Mouse (Mus musculus): Measurements from ENCODE around the gene Orai3.

The Orai3 gene

GRCm38 (mm10) chr7:127799211-127799610, 29.6 kb downstream of the Orai3 start:
- DNase-seq (ENCODE audit: low spot score in 2 of 2), result no peak

GRCm38 (mm10) chr7:127799738-127800137, 30.1 kb downstream of the Orai3 start:
- no peak for DNase-seq (ENCODE audit: low spot score in 2 of 2)

GRCm38 (mm10) chr7:127800435-127801009, 30.9 kb downstream of the Orai3 start, which contains the start of gene Hsd3b7:
TSS of gene Hsd3b7 (plus strand) at chr7:127800604.
- peak; percentile 83 to 84 for DNase-seq (ENCODE audit: low spot score in 2 of 2)

DNA sequence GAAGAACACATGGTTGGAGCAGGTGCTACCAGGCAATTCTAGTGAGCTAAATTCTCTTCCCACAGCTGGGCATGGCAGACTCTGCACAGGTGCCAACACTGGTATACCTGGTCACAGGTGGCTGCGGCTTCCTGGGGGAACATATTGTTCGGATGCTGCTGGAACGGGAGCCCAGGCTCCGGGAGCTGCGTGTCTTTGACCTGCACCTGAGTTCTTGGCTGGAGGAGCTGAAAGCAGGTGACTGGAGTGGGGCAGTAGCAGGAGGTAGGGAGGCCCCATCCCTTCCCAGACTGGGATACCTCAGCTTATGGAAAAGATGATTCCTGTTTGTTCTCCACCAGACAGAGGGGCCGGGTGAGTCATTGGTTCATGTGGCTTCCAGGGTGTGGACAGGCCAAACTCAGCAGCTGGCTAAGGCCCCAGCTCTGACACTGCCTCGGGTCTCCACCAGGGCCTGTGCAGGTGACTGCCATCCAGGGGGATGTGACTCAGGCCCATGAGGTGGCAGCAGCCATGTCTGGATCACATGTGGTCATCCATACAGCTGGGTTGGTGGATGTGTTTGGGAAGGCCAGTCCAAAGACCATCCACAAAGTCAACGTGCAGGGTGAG, 31.5 kb downstream of the Orai3 start:
- no peak for DNase-seq (ENCODE audit: low spot score in 2 of 2)

DNA sequence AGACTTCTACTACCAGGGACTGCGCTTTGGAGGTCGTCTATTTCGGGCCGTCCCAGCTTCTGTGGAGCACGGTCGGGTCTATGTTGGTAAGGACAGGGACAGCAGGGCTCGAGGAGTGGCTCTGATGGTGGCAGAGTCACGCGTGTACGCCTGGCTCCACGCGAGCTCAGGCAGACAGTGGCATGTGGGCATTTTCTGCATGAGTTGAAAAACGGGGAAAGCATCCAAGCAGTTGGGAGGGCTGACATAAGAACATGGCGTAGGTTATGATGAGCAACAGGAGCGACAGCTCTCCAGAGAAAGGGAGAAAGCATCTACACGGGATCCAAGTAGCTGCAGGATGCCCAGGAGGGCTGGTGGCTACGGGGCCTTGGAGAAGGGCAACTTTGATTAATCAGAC, 32.7 kb downstream of the Orai3 start:
- DNase-seq (ENCODE audit: low spot score in 2 of 2), result no peak

GRCm38 (mm10) chr7:127808821-127809220, 39.2 kb downstream of the Orai3 start:
- DNase-seq (ENCODE audit: low spot score in 2 of 2), result no peak

DNA sequence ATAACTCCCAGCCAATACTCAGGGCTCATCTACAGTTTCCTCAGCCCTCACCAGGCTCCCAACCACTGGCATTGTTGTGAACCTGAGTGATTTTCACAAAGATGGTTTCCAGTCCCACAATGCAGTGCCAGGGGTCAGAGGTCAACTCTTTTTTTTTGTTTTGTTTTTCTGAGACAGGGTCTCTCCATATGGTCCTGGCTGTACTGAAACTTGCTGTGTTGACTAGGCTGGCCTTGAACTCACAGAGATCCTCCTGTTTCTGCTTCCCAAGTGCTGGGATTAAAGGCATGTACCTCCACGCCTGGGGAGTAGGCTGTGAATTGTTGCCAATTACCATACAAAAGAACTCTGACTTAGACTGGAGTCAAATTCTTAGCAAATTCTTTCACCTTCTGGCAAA, 40.2 kb downstream of the Orai3 start:
- DNase-seq (ENCODE audit: low spot score in 2 of 2), result no peak

GRCm38 (mm10) chr7:127810650-127811049, 41.0 kb downstream of the Orai3 start:
- DNase-seq (ENCODE audit: low spot score in 2 of 2), result no peak

- no peak for DNase-seq (ENCODE audit: low spot score in 2 of 2)
These were observed 41.6 kb downstream of the Orai3 start for GRCm38 (mm10) chr7:127811240-127811639.

GRCm38 (mm10) chr7:127812292-127812691, 42.7 kb downstream of the Orai3 start:
- DNase-seq (ENCODE audit: low spot score in 2 of 2), result no peak

DNA sequence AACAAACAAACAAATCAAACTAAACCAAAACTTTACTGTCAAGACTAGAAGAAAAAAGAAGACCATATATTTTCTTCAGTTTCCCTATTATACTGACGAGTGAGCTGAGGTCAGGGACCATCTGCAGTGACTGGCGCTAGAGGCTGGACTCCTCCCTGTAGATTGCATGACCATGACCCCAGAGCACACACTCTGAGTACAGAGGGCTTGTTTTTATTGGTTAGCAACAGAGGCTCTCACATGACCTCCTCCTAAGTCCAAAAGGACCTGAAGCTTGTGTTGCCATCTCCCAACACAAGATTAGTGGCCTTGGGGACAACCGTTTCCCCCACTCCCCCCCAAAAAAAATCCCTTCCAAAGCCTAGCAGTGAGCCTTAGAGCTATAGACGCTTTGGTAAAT, 44.2 kb downstream of the Orai3 start:
- no peak for DNase-seq (ENCODE audit: low spot score in 2 of 2)

DNA sequence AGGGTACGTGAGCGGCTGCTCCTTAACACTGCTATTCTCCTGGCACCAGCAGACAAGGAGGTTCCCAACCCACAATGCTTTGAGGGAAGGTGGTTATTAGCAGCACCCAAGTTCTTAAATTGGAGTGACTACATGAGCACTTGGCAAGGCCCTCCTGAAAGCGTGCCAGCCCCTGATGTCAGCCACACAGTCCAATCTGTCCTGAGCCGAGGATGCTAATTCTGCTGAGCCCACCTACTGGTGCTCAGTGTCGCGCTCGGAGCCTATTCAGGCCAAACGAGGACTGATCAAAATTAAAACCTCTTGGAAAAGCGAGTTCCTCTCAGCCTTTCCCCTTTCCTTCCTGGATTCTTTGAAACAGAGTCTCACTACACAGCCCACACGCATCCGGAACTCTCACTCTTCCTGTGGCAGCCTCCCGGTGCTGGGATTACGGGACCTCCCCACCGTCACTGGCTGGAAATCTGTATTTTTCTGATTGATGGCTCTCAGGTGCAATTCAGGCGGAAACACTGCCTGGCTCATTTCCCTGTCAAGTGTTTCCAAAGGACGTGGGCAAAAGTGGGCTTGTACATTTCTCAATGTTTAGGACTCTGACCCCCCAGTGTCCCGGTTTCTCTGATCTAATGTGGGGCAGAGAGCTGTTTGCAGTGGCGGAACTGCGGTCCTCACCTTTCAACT, 44.8 kb downstream of the Orai3 start:
- DNase-seq (ENCODE audit: low spot score in 2 of 2), result peak in 1 of 2 experiments; percentile 66

DNA sequence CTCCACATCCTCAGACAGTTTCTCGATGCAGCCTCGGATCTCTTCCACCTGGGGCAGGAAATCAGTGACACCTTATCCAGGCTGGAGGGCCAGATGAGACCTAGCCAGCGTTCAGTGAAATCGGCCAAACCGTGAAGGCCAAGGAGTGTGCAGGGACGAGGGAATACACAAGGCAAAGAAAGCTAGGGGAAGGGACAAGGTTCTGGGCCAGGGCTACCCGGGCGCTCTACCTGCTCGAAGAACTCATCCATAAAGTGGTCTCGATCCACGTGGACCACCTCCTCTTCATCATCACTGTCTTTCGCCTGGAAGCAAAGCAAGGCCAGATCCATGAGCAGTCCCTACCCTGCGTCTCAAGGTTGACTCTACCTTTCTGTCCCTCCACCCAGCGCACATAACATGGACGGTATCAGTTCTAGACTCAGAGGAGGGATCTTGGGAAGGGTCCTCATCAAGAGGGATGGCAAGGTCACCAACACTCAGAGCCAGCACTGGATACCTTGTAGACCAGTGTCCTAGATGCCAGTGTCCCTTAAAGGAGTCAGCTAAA, 45.6 kb downstream of the Orai3 start:
- DNase-seq (ENCODE audit: low spot score in 2 of 2), result no peak

DNA sequence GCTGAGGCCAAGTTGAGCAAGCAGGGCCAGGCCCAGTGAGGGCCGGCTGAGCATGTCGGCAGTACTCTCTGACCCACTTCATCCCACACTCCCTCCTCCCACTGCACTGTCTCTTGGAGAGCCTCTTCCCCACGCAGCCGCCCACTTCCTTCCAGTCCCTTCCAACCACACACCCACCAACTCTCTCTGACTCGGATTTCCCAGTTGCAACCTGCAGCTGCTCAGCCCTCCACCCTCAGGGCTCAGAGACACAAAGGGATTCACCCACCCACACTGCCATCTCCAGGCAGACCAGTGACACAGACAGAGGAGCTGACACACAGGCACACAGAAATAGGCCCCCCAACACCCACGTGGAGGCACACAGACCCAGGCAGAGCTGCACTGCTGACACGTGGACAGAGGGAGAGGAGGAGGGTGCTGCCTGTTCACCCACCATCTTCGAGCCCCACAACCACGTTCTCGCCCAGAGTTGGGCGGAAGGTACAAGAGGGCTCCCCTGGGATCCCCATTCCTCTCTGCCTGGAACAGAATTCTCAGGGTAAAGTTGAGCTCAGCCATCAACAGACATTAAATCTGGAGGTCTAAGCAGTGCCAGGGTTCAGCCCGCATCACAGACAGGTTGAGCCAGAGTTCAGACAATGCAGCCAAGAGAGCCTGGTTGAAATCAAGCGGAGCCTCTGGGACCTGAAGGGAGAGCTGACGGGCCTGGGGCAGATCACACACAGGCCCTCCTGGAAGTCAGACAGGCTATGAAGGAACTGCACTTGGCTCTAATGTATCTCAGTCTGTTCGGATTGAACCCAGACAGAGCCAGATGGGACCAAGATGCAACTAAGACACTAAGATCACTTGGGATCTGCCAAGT, 46.6 kb downstream of the Orai3 start:
- DNase-seq (ENCODE audit: low spot score in 2 of 2), result peak in 1 of 2 experiments; percentile 57

DNA sequence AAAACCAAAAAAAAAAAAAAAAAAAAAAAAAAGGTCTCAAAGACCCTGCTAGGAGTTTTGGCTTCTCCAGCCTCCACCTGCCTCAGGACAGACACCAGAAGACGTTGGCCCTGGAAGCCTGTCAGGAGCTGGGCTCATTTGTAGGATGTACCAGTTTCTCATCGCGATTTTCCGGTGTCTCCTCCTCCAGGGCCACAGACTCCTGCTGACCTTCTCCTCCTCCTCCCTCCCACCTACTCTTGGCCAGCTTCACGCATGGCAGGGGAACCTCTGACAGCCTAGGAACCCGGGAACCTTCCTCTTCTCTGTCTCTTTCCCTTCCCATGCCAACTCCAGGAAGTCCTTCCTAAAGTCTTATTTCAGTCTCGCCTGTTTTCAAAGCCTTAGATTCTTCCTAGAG, 47.4 kb downstream of the Orai3 start:
- no peak for DNase-seq (ENCODE audit: low spot score in 2 of 2)

GRCm38 (mm10) chr7:127817776-127818175, 48.2 kb downstream of the Orai3 start:
- no peak for DNase-seq (ENCODE audit: low spot score in 2 of 2)

DNA sequence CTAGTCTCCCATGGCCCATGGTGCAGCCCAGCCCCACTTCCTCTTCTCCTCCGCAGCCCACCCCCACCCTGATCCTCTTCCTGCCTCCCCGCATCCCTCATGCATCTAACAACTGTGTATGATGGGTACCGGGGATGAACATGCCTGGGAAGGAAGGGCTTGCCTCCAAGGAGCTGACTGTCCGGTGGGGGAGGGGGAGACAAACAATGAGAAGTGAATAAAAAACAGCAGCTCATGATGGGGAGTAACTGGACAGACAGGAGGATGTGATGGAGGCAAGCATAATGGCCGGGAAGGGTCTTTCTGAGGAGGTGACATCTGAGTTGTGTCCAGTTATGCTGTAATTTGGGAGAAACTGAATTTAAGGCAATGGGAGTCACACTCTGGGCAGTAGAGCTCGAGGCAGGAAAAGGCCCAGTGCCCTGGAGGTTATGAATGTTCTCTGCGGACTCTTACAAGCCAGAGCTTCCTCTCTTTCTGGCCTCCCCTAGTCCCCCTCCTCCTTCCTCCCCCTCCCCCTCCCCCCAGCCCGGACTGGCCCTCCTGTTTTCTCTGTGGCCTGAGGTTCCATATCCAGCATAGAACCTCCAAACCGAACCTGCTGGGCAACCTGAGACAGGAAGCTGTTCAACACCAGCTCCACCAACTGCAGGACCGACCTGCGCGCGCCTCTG, 51.4 kb downstream of the Orai3 start:
- DNase-seq (ENCODE audit: low spot score in 2 of 2), result no peak

DNA sequence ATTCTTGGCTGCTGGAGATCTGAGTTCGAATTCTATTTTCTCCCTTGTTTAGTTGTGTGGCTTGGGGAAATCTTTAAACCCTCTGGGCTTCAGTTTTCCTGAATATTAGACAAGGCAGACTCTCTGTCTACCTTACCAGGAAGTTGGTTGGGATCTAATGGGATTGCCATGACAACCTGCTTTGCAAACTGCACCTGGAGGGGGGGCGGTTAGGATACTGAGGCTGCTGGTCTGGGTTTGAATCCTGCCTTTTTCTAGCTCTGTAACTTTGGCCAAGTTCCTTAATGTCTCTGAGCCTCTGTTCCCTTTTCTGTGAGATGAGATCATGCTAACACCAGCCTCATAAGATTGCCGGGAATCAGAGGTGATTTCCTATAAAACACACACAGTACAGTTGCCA, 52.9 kb downstream of the Orai3 start:
- DNase-seq (ENCODE audit: low spot score in 2 of 2), result no peak

DNA sequence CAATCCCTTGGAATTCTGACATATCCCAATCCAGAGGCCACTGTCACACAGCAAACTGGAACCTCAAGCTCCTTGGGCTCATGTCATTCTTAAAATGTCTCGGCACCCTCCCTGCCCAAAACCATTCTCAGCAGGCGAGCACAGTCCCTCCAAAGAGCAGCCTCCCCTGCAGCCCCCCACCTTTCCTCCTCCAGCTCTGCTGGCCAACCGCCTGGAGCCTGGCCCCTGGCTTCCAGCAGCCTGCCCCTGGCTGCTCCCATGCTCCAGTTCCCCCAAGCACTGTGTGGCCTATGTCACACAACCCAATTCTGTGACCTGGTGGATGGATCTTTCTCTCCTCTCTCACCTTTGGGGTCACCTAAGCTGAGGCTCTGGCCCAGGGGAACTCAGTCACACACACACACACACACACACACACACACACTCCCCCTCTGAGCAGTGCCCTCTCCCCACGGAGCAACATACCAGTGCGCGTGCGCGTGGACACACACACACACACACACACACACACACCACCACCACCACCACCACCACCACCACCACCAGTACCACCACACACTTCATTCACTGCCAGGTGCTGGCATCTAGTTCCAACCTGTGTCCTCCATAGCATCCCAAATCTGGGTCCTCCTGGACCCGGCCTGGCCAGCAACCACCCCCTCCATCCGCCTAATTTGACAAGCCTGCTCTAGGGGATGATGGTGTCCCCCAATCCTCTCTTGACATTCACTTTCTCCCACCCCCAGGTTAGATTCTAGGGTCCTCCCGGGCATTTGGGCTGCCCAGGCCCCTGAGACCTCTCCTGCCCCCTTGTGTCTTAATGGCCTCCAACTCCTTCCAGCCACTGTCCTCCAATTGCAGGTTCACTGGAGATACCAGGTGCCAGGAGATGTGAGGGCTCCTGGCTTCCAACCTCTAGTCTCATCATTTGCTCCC, 53.9 kb downstream of the Orai3 start:
- no peak for DNase-seq (ENCODE audit: low spot score in 2 of 2)

- peak in 1 of 2 experiments; percentile 36 for DNase-seq (ENCODE audit: low spot score in 2 of 2)
These were observed 54.7 kb downstream of the Orai3 start, which contains the start of the genes Stx4a and Stx1b for GRCm38 (mm10) chr7:127824176-127824871. TSS of gene Stx4a (plus strand) at chr7:127824294. TSS of gene Stx1b (minus strand) at chr7:127824549.

Measured in frontal cortex, postnatal 25 days (tissue).